Mouse (Mus musculus) gastrocnemius, adult 2 months (tissue): ENCODE data around the gene Gm10721. TPM values are rescaled to one million over a fixed set of nuclear protein-coding genes. Genes with fewer than 3 reads are reported as not detected.
"Not testable (repeated sequence)": the region's sequence is repeated elsewhere in the genome, so short reads cannot be mapped to it uniquely, and the experiment has no call there.

Experiments
- DNase-seq: peaks from one replicate; pipeline ENCODE4 v3.0.0; 2022
- H3K27ac ChIP-seq: fragments of 200-600 bp; 2 replicates; pipeline ENCODE4 v1.8.1; 2022; ENCODE audit warnings: mild to moderate bottlenecking
- H3K4me3 ChIP-seq: fragments of 200-600 bp; 2 replicates; pipeline ENCODE4 v1.8.1; 2022; ENCODE audit warnings: mild to moderate bottlenecking, moderate library complexity
- intact Hi-C: fragments of 180-260 bp; cut with DNase I; formaldehyde crosslinking; loops from one replicate; pipeline ENCODE4 v1.15.1; 2025
- microRNA-seq: library from miRNA; unstranded; fragments of <30 nt; microRNA quantifications from one replicate; pipeline ENCODE4 v1.2.0, GENCODE M21; 2021
- total RNA-seq, 2 experiments: library from RNA; stranded (reverse); gene quantifications; 2 replicates each; pipeline ENCODE4 v1.2.3; 2021

Gm10721 gene
- total RNA-seq, 2 experiments from 2014 or later = not detected

- intact Hi-C loops, H3K27ac ChIP-seq, H3K4me3 ChIP-seq, DNase-seq: not testable (repeated sequence)
These were observed 10.5 kb downstream of the Gm10721 start, which contains the start of gene Gm10718 for GRCm38 (mm10) chr9:3023312-3023984. Gm10718 (plus strand) TSS chr9:3023547.

- H3K4me3 ChIP-seq, intact Hi-C loops, H3K27ac ChIP-seq, DNase-seq: not testable (repeated sequence)
These were observed 11.2 kb downstream of the Gm10721 start for GRCm38 (mm10) chr9:3023985-3024648.

GRCm38 (mm10) chr9:3024912-3025467 lies 12.1 kb downstream of the Gm10721 start, which contains the start of gene Gm10717:
Gm10717 (plus strand) TSS chr9:3025417.
- H3K4me3 ChIP-seq, H3K27ac ChIP-seq, DNase-seq, intact Hi-C loops: not testable (repeated sequence)

- H3K27ac ChIP-seq, DNase-seq, H3K4me3 ChIP-seq, intact Hi-C loops: not testable (repeated sequence)
These were observed 12.7 kb downstream of the Gm10721 start for GRCm38 (mm10) chr9:3025653-3026052.

- DNase-seq, H3K4me3 ChIP-seq, H3K27ac ChIP-seq, intact Hi-C loops: not testable (repeated sequence)
These were observed 13.2 kb downstream of the Gm10721 start for GRCm38 (mm10) chr9:3026136-3026535.

DNA sequence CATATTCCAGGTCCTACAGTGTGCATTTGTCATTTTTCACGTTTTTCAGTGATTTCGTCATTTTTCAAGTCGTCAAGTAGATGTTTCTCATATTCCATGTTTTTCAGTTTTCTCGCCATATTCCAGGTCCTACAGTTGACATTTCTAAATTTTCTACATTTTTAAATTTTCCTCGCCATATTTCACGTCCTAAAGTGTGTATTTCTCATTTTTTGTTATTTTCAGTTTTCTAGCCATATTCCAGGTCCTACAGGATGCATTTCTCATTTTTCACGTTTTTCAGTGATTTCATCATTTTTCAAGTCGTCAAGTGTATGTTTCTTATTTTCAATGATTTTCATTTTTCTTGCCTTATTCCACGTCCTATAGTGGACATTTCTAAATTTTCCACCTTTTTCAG lies 13.8 kb downstream of the Gm10721 start:
- DNase-seq, H3K4me3 ChIP-seq, intact Hi-C loops, H3K27ac ChIP-seq: not testable (repeated sequence)

GRCm38 (mm10) chr9:3027200-3027599 lies 14.3 kb downstream of the Gm10721 start:
- H3K27ac ChIP-seq, intact Hi-C loops, H3K4me3 ChIP-seq, DNase-seq: not testable (repeated sequence)

GRCm38 (mm10) chr9:3029276-3030000 lies 16.5 kb downstream of the Gm10721 start:
- H3K27ac ChIP-seq, H3K4me3 ChIP-seq, intact Hi-C loops, DNase-seq: not testable (repeated sequence)

GRCm38 (mm10) chr9:3030677-3031318 lies 17.9 kb downstream of the Gm10721 start:
- DNase-seq, H3K4me3 ChIP-seq, H3K27ac ChIP-seq, intact Hi-C loops: not testable (repeated sequence)

GRCm38 (mm10) chr9:3034299-3034698 lies 21.4 kb downstream of the Gm10721 start, which contains the start of gene Gm17535:
Gm17535 (plus strand) TSS chr9:3034599.
- DNase-seq, intact Hi-C loops, H3K27ac ChIP-seq, H3K4me3 ChIP-seq: not testable (repeated sequence)

DNA sequence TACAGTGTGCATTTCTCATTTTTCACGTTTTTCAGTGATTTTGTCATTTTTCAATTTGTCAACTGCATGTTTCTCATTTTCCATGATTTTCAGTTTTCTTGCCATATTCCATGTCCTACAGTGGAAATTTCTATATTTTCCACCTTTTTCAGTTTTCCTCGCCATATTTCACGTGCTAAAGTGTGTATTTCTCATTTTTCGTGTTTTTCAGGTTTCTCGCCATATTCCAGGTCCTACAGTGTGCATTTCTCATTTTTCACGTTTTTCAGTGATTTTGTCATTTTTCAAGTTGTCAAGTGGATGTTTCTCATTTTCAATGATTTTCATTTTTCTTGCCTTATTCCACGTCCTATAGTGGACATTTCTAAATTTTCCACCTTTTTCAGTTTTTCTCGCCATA lies 23.6 kb downstream of the Gm10721 start, which contains the start of gene Gm10715:
Gm10715 (plus strand) TSS at position 301 of the 400 bp plus-strand sequence.
- intact Hi-C loops, H3K4me3 ChIP-seq, H3K27ac ChIP-seq, DNase-seq: not testable (repeated sequence)

- H3K27ac ChIP-seq, H3K4me3 ChIP-seq, DNase-seq, intact Hi-C loops: not testable (repeated sequence)
These were observed 25.2 kb downstream of the Gm10721 start for GRCm38 (mm10) chr9:3038161-3038560.

Small RNA genes within 50 kb of the gene (microRNA-seq; reads per million reads assigned to microRNA genes)
- not detected for gene Mir101c

Other genes with a start within 250 kb of the Gm10721 start
- gene Gm10722, start 12.2 kb upstream of the Gm10721 start, total RNA-seq = not detected
- gene Gm11168, start 9.8 kb upstream of the Gm10721 start, total RNA-seq = not detected
- not detected for gene Gm10720, start 2.5 kb downstream of the Gm10721 start, total RNA-seq
- not detected for gene Gm10719, start 4.3 kb downstream of the Gm10721 start, total RNA-seq
- not detected for gene Gm10718, start 10.4 kb downstream of the Gm10721 start, total RNA-seq
- gene Gm10717, start 12.3 kb downstream of the Gm10721 start, total RNA-seq = not detected
- gene Gm17535, start 21.5 kb downstream of the Gm10721 start, total RNA-seq = not detected
- not detected for gene Gm10715, start 23.7 kb downstream of the Gm10721 start, total RNA-seq